Mouse (Mus musculus): ENCODE measurements around the gene D630039A03Rik. TPM values are rescaled to one million over a fixed set of nuclear protein-coding genes. Genes with fewer than 3 reads are reported as not detected.

The D630039A03Rik gene
- polyA plus RNA-seq (2015; fragmentation: Nextera tagmentation; extraction: Ambion mirVana): 0.08 TPM in 1 of 2 replicates, not detected in the other

DNA sequence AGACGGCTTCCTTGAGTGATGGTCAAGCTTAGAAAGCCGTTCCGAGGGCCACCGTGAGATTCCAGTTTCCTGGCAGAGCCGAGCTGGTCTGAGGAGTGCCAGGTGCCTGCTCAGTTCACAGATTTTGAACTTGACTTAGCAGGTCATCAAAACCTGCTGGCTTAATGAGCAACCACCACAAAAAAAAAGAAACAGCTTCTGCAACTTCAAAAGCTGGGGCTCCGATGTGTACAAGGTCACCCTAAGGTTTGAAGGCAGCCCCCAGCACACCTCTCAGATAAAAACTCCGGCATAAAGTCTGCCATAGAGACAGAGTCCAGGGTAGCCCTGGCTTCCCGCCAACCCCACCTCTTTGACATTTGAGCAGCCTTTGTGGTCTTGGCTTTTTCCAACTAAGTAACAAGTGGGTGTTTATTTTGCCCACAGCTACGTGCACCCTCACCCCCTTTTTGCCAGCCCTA is at the start of gene D630039A03Rik:
TSS of gene D630039A03Rik (minus strand) at position 97 of the 461 bp plus-strand sequence.
- H3K36me3 ChIP-seq (ENCODE audit: poor library complexity, severe bottlenecking): no peaks in the 10 kb centered on the region
- no peak for ATAC-seq
- H3K4me1 ChIP-seq: peaks cover 24% of the 10 kb centered on the region
- WGBS: 27% methylated on average over 9 of the region's 9 CpGs
- no peak within 1 kb of the TSS for H3K4me3 ChIP-seq
- H3K27me3 ChIP-seq: peaks cover 4% of the 10 kb centered on the region; the same call in 1 of the 2 replicates
- no peak within 1 kb of the TSS for H3K4me2 ChIP-seq
- no peak within 1 kb of the TSS for H3K27ac ChIP-seq
- no peak within 1 kb of the TSS for H3K9ac ChIP-seq
- no peaks in the 10 kb centered on the region for H3K9me3 ChIP-seq (replicated peaks)

DNA sequence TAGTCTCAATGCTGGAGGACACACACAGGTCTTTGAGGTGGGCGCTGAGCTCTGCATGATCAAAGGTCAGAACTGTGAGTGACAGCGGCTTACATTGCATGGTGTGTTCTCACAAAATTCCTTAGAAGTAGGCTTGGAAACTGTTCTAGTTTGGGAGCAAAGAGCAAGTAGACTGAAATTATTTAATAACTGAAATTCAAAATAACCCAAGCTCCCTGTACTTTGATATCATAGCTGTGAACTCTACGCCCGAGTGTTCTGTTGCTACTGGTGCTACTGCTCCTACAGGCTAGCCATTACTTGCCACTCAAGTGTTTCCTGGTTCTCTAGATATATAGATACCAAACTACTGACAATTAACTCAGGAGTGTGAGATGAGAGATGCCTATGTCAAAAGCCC is 49.4 kb upstream of the D630039A03Rik start:
- Histone ChIP-seq H3K9me3 (replicated peaks) (no peaks in the 10 kb centered on the region), H3K27me3 (no peaks in the 10 kb centered on the region), H3K4me3 (no peak overlapping the region), H3K36me3 (ENCODE audit: poor library complexity, severe bottlenecking) (no peaks in the 10 kb centered on the region), H3K9ac (no peak overlapping the region), H3K27ac (no peak overlapping the region), H3K4me2 (no peak overlapping the region), H3K4me1 (no peaks in the 10 kb centered on the region)
- no peak for ATAC-seq
- 96% methylated on average over 4 of the region's 4 CpGs for WGBS

DNA sequence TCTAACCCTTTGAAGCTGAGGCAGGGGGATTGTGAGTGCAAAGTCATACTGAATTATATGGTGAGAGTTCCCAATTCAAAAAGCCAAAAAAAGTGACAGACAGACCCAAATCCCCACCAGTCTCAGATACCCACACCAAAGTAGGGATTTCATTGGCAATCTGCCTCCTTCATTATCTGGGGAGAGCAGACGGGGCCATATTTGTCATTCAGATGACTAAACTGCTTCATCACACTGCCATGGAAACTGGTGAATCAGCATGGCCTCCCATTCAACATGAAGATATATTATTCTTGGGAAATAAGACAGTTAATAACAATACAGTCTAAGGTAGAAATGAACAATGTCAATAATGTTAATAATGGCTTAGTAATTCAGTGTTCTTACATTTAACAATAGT is 48.0 kb upstream of the D630039A03Rik start:
- H3K4me2 ChIP-seq: no peak overlapping the region
- no peaks in the 10 kb centered on the region for H3K27me3 ChIP-seq
- H3K27ac ChIP-seq: no peak overlapping the region
- no peak for ATAC-seq
- WGBS: 39% methylated on average over 1 of the region's 1 CpGs
- H3K4me1 ChIP-seq: no peaks in the 10 kb centered on the region
- H3K9me3 ChIP-seq (replicated peaks): no peaks in the 10 kb centered on the region
- no peak overlapping the region for H3K9ac ChIP-seq
- H3K36me3 ChIP-seq (ENCODE audit: poor library complexity, severe bottlenecking): no peaks in the 10 kb centered on the region
- H3K4me3 ChIP-seq: no peak overlapping the region

DNA sequence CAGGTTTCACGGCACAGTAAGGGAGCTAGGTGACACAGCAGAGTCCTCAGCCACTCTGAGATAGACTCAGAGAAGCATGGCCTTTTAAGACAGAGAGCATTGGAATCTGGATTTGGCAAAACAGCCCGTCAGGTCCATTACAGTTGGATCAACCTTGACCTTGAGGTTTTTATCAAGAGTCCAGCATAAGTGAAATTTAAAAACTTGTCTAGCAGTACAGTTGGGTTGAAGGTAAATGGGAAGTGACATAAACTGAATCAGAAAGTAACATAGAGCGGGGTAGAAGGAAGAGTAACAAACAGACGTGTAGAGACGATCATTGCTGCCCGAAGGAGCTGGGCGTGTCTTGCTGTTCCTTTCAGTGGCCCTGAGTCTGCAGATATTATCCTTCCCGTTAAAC is 43.0 kb upstream of the D630039A03Rik start:
- H3K27ac ChIP-seq: no peak overlapping the region
- no peaks in the 10 kb centered on the region for H3K36me3 ChIP-seq (ENCODE audit: poor library complexity, severe bottlenecking)
- H3K9me3 ChIP-seq (replicated peaks): no peaks in the 10 kb centered on the region
- no peak overlapping the region for H3K9ac ChIP-seq
- WGBS: 91% methylated on average over 8 of the region's 8 CpGs
- H3K27me3 ChIP-seq: no peaks in the 10 kb centered on the region; the same call in 1 of the 2 replicates
- no peak overlapping the region for H3K4me3 ChIP-seq
- peaks cover 24% of the 10 kb centered on the region for H3K4me1 ChIP-seq
- H3K4me2 ChIP-seq: no peak overlapping the region
- ATAC-seq: no peak

DNA sequence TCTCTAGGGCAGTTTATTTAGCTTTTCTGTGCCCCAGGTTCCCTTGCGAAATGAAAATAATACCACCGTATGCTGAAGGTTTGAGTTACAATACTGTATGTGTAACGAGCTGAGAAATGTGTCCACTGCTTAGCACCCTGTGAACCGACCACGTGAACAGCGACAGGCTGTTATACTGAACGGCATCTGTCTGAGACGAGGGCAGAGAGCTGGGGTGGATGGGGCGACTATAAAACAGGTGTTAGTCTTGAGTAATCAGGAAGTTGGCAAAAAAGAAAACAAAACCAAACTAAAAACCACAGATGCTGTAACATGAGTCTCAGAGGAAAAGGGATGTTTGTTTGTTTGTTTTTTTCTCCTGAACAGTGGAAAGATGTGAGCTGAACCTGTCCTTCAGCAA is 42.0 kb upstream of the D630039A03Rik start:
- H3K9ac ChIP-seq: no peak overlapping the region
- ATAC-seq: no peak
- H3K4me2 ChIP-seq: no peak overlapping the region
- no peaks in the 10 kb centered on the region for H3K9me3 ChIP-seq (replicated peaks)
- no peak overlapping the region for H3K4me3 ChIP-seq
- WGBS: 60% methylated on average over 9 of the region's 9 CpGs
- H3K4me1 ChIP-seq: peaks cover 30% of the 10 kb centered on the region
- no peaks in the 10 kb centered on the region for H3K36me3 ChIP-seq (ENCODE audit: poor library complexity, severe bottlenecking)
- H3K27ac ChIP-seq: no peak overlapping the region
- H3K27me3 ChIP-seq: no peaks in the 10 kb centered on the region; the same call in 1 of the 2 replicates

DNA sequence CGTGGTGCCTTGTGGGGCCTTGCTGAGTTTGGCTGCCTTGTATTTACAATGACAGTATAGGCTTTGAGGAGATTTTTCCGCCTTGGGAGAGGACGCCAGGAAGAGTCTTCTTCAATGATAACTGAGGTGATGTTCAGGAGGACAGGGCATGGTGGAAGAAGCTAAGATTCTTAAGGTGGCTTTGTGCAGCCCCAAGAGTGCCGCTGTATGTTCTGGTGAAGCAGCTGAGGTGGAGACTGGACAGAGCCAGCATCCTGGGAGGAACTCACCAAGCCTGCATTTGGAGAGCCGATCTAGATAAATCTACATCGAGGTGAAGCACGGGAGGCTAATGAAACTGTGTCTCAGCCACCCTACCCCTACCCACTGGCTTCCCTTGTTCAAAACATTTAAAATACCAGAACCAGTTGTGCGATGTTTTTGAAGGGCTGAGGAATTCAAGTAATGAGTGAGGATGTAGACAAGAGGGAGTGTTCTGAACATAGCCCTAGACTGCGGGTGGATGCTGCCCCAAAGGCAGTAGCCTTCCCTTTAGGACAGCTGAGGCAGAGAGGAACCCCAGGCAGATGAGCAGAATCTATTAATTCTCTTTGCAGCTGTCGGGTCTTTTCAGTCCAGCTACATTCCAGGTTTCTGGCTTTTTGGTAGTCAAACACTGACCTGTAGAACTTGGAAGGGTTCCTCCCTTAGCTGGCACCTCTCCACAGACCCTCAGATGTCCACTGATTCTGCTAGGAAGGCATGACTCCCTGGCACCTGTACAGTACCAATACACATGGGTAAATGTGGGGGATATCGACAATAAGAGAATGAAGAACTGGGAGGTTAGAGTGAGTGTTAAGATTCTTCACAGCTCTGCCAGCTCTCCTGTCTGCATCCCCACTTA is 41.3 kb upstream of the D630039A03Rik start:
- peaks cover 30% of the 10 kb centered on the region for H3K4me1 ChIP-seq
- H3K9me3 ChIP-seq (replicated peaks): no peaks in the 10 kb centered on the region
- no peaks in the 10 kb centered on the region; the same call in 1 of the 2 replicates for H3K27me3 ChIP-seq
- ATAC-seq: no peak
- no peak overlapping the region for H3K27ac ChIP-seq
- WGBS: 51% methylated on average over 11 of the region's 11 CpGs
- H3K4me3 ChIP-seq: peak overlapping the region; percentile 78
- no peaks in the 10 kb centered on the region for H3K36me3 ChIP-seq (ENCODE audit: poor library complexity, severe bottlenecking)
- H3K4me2 ChIP-seq: peak overlapping the region; percentile 75
- no peak overlapping the region for H3K9ac ChIP-seq

DNA sequence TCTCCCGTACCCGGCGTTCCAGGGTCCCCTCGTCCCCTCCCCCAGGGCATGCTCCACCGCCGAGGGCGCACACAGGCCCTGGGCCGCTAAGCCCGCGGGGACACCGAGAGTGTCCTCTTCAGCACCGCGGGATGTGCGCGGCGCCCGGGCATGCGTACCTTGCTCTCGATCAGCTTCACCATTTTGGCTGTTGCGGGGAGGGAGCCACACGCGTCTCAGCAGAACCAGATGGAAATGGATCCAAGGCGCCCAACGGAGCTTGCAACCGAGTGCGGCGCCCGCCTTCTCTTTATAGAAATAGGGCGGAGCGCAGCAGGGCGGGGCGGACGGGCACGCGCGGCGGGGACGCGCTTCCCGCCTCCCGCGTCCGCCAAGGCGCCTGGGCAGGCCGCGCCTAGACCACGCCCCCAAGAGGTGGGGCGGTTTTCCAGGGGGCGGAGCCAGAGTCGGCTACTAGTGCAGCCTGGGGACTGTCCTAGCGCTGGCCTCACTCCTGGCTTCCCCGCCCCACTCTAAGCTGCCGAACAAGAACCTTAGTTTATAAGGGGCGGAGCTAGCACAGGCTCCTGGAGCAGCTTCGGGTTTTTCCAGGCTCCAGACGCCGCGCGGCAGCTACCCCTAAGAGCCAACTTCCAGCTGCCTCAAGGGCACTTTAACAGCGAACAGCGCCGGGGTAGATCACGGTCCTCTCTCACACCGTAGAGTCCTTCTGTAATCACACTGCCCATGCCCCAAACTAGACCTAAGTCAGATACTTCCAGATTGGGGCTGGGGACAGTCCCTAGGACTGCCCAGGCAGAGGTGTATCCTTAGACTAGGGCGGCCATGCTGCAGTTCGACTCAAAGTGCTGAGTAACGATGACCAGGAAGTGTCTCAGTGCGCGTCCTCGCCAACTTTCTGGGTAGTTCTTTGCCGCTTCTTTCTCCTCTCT is 40.2 kb upstream of the D630039A03Rik start, which contains the start of gene Txn1:
TSS of gene Txn1 (minus strand) at position 383 of the 932 bp plus-strand sequence.
- peaks cover 30% of the 10 kb centered on the region for H3K4me1 ChIP-seq
- no peaks in the 10 kb centered on the region for H3K9me3 ChIP-seq (replicated peaks)
- H3K9ac ChIP-seq: peak within 1 kb of the TSS; percentile 89
- peaks cover 11% of the 10 kb centered on the region for H3K36me3 ChIP-seq (ENCODE audit: poor library complexity, severe bottlenecking)
- peak within 1 kb of the TSS; percentile 78 for H3K4me3 ChIP-seq
- H3K4me2 ChIP-seq: peak within 1 kb of the TSS; percentile 75
- H3K27me3 ChIP-seq: no peaks in the 10 kb centered on the region; the same call in 1 of the 2 replicates
- peak; percentile 96 for ATAC-seq
- H3K27ac ChIP-seq: peak within 1 kb of the TSS; percentile 88
- under 1% methylated on average over 68 of the region's 71 CpGs for whole genome bisulfite sequencing

DNA sequence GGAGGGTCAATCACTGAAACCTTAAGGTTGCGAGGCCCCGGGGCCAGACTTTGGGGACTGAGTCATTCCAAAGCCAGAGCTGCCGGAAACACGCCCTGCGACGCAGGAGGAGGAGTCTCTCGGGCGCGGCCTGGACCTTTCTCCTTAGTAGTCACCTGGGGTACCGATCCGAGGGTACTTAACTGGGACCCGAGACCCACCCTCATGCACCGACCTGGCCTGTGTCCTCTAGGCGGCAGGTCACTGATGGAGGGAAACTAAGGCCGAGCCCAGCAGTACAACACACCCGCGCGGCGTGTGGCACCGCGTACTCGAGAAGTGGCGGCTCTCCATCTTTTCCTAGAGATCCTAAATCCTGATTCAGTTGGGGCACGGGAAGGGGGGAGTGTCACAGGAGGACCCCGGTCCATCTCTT is 39.5 kb upstream of the D630039A03Rik start:
- Histone ChIP-seq H3K4me2 (peak overlapping the region; percentile 75), H3K9me3 (replicated peaks) (no peaks in the 10 kb centered on the region), H3K36me3 (ENCODE audit: poor library complexity, severe bottlenecking) (peaks cover 19% of the 10 kb centered on the region), H3K9ac (peak overlapping the region; percentile 89), H3K4me1 (peaks cover 30% of the 10 kb centered on the region), H3K4me3 (peak overlapping the region; percentile 78), H3K27ac (peak overlapping the region; percentile 88), H3K27me3 (no peaks in the 10 kb centered on the region; the same call in 1 of the 2 replicates)
- ATAC-seq: no peak; the same call in none of the 2 replicates
- WGBS: under 1% methylated on average over 25 of the region's 25 CpGs

DNA sequence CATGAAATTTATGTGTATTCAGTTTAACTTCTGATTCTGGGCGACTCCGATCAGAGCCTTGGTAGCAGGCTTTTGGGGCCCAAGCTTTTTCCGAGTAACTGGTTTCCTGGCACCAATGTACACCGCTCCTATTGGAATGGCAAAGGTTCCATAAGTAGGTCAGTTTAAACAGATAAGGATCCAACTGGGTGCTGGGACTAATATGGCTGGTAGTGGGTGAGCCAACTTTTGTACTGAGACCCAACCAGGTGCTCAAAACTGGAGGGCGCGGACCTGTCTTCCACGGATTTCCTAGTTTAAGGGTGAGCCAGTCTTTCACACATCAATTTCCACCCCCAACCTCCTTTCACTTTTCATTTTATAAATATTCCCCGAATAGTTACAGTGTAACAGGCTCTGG is 38.9 kb upstream of the D630039A03Rik start:
- no peak for ATAC-seq
- peaks cover 30% of the 10 kb centered on the region for H3K4me1 ChIP-seq
- H3K36me3 ChIP-seq (ENCODE audit: poor library complexity, severe bottlenecking): peaks cover 24% of the 10 kb centered on the region
- 68% methylated on average over 8 of the region's 8 CpGs for WGBS
- H3K27me3 ChIP-seq: no peaks in the 10 kb centered on the region; the same call in 1 of the 2 replicates
- no peak overlapping the region for H3K27ac ChIP-seq
- no peaks in the 10 kb centered on the region for H3K9me3 ChIP-seq (replicated peaks)
- H3K4me3 ChIP-seq: peak overlapping the region; percentile 78
- peak overlapping the region; percentile 89 for H3K9ac ChIP-seq
- peak overlapping the region; percentile 75 for H3K4me2 ChIP-seq

DNA sequence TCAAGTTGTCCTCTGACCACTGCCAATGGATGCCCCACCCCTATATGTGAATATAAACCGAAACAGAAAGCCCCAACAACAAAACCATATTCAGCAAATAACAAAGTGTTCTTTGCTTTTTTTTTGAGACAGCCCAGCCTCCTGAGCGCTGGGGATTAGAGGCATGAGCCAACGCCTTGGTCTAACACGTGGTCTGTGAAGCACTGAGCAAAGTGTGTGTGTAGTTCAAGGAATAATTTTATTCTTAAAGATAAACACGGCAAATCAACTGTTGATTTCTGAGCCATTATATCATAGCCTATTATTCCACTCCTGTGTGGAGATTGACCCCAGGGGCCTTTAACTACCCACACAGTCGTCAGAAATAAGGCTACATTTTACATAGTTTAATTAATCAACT is 38.5 kb upstream of the D630039A03Rik start:
- peak overlapping the region; percentile 75 for H3K4me2 ChIP-seq
- peak overlapping the region; percentile 78 for H3K4me3 ChIP-seq
- no peak overlapping the region; the same call in 1 of the 2 replicates for H3K9ac ChIP-seq
- ATAC-seq: no peak
- H3K4me1 ChIP-seq: peaks cover 30% of the 10 kb centered on the region
- no peaks in the 10 kb centered on the region; the same call in 1 of the 2 replicates for H3K27me3 ChIP-seq
- 65% methylated on average over 6 of the region's 6 CpGs for WGBS
- no peak overlapping the region for H3K27ac ChIP-seq
- H3K36me3 ChIP-seq (ENCODE audit: poor library complexity, severe bottlenecking): peaks cover 28% of the 10 kb centered on the region
- H3K9me3 ChIP-seq (replicated peaks): no peaks in the 10 kb centered on the region

DNA sequence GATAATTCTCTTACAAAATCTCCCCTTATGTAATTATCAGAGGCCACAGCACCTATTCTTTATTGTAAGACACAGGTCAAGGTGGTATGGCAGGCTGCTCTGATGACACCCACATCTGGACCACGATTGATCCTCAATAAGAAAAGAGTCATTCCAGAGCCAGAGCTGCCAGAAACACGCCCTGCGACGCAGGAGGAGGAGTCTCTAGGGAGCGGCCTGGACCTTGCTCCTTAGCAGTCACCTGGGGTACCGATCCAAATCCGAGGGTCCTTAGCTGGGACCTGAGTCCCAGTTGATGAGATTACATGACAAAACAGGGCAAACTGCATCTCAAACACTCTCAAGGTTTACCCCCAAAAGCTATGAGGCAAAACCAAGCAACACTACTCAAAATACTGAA is 37.7 kb upstream of the D630039A03Rik start:
- H3K27ac ChIP-seq: no peak overlapping the region
- no peak for ATAC-seq
- peaks cover 36% of the 10 kb centered on the region for H3K36me3 ChIP-seq (ENCODE audit: poor library complexity, severe bottlenecking)
- H3K9me3 ChIP-seq (replicated peaks): no peaks in the 10 kb centered on the region
- H3K4me3 ChIP-seq: no peak overlapping the region
- WGBS: 85% methylated on average over 7 of the region's 7 CpGs
- no peaks in the 10 kb centered on the region; the same call in 1 of the 2 replicates for H3K27me3 ChIP-seq
- peak overlapping the region; percentile 11; the same call in 1 of the 2 replicates for H3K4me2 ChIP-seq
- no peak overlapping the region for H3K9ac ChIP-seq
- peaks cover 30% of the 10 kb centered on the region for H3K4me1 ChIP-seq
